Mouse (Mus musculus): ENCODE data around the gene Rph3a. TPM values are rescaled to one million over a fixed set of nuclear protein-coding genes. Genes with fewer than 3 reads are reported as not detected.
"Not testable (repeated sequence)": the region's sequence is repeated elsewhere in the genome, so short reads cannot be mapped to it uniquely, and the experiment has no call there.

The Rph3a gene
- total RNA-seq, 1 experiment from 2014 or later: not detected

- no peak for ATAC-seq (replicated peaks; ENCODE audit: insufficient number of reproducible peaks, low FRiP score, low TSS enrichment, poor library complexity, severe bottlenecking)
Observed at GRCm38 (mm10) chr5:120981211-120981610, 28.7 kb downstream of the Rph3a start.

GRCm38 (mm10) chr5:120980116-120980515 is 29.8 kb downstream of the Rph3a start:
- no peak for ATAC-seq (replicated peaks; ENCODE audit: insufficient number of reproducible peaks, low FRiP score, low TSS enrichment, poor library complexity, severe bottlenecking)

- ATAC-seq (replicated peaks; ENCODE audit: insufficient number of reproducible peaks, low FRiP score, low TSS enrichment, poor library complexity, severe bottlenecking): no peak
Observed at GRCm38 (mm10) chr5:120976138-120976537, 33.8 kb downstream of the Rph3a start.

GRCm38 (mm10) chr5:120974522-120974921 is 35.4 kb downstream of the Rph3a start:
- ATAC-seq (replicated peaks; ENCODE audit: insufficient number of reproducible peaks, low FRiP score, low TSS enrichment, poor library complexity, severe bottlenecking): no peak

GRCm38 (mm10) chr5:120972278-120972677 is 37.6 kb downstream of the Rph3a start:
- no peak for ATAC-seq (replicated peaks; ENCODE audit: insufficient number of reproducible peaks, low FRiP score, low TSS enrichment, poor library complexity, severe bottlenecking)

GRCm38 (mm10) chr5:120971326-120971725 is 38.6 kb downstream of the Rph3a start:
- no peak for ATAC-seq (replicated peaks; ENCODE audit: insufficient number of reproducible peaks, low FRiP score, low TSS enrichment, poor library complexity, severe bottlenecking)

DNA sequence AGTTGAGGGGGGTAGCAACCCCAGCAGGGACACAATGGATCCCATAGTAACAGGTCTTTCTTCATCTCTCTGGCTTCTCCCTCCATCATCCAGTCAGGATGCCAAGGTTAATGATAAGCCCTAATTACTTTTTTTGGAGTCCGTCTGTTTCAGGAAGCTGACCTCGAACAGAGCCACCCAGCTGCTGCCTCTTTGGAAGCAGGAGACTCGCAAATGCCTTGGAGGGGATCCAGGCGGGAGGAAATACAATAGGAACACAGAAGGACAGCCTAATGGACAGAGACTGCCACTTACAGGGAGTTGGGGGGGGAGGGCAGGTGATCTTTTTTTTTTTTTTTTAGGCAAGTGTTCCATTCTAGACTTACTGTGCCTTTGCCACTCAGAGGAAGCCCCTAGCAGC is 40.2 kb downstream of the Rph3a start:
- ATAC-seq (replicated peaks; ENCODE audit: insufficient number of reproducible peaks, low FRiP score, low TSS enrichment, poor library complexity, severe bottlenecking): no peak

GRCm38 (mm10) chr5:120968799-120969198 is 41.1 kb downstream of the Rph3a start:
- ATAC-seq (replicated peaks; ENCODE audit: insufficient number of reproducible peaks, low FRiP score, low TSS enrichment, poor library complexity, severe bottlenecking): no peak

DNA sequence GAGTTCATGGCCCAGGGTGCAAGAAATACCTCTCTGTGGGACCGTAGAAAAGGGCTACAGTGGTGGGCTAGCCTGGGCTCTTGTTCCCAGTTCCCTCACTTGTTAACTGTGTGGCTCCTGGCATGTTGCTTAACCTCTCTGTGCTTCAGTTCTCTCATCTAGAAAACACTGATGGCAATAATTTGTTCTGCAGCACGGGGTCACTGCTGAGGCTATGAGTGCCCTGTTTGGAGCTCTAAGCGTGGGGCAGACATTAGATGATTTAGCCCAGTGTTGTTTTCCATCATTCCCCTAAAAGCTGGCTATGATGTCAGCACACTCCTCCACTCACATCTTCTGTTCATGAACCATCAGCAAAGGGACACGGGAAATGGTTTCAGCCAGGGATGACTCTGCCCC is 41.8 kb downstream of the Rph3a start:
- ATAC-seq (replicated peaks; ENCODE audit: insufficient number of reproducible peaks, low FRiP score, low TSS enrichment, poor library complexity, severe bottlenecking): no peak

GRCm38 (mm10) chr5:120967355-120968133 is 42.3 kb downstream of the Rph3a start:
- ATAC-seq (replicated peaks; ENCODE audit: insufficient number of reproducible peaks, low FRiP score, low TSS enrichment, poor library complexity, severe bottlenecking): no peak

DNA sequence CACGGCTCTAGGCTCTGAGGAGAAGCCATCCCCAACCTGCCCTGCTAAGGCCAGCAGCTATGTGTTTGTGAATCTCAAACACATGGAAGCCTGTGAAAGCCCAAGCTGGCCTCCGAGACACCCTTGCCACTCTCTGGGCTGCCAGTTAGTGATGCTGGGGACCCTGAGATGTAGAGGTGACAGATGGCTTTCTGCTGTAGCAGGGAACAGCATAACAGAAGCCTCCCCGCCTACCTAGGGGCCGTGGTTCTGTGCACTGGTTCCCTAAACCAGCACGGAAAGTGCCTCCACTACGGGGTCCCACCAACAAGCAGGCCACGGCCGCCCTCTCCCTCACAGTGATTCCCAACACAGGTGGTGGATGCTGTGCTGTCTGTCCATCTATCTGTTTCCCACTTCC is 43.0 kb downstream of the Rph3a start:
- no peak for ATAC-seq (replicated peaks; ENCODE audit: insufficient number of reproducible peaks, low FRiP score, low TSS enrichment, poor library complexity, severe bottlenecking)

GRCm38 (mm10) chr5:120966156-120966555 is 43.7 kb downstream of the Rph3a start:
- no peak for ATAC-seq (replicated peaks; ENCODE audit: insufficient number of reproducible peaks, low FRiP score, low TSS enrichment, poor library complexity, severe bottlenecking)

DNA sequence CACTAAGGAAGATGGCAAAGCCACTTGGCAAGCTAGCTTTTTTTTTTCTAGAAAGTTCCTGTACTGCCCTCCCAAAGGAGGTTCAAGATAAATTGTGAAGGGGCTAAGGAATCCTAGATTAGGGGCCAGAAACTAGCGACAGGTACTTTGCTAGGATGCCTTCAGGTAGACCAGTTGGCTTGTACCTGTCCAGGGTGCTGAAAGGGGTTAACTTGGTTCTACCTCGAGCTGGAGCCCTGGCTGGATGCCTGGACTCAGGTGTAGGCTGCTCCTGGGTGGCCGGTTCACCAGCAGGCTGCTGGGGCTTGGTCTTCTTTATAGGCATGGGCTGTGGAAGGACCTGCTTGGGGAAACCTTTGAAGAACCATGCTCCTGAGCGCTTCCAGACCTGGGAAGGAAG is 48.9 kb downstream of the Rph3a start:
- no peak for ATAC-seq (replicated peaks; ENCODE audit: insufficient number of reproducible peaks, low FRiP score, low TSS enrichment, poor library complexity, severe bottlenecking)

- no peak for ATAC-seq (replicated peaks; ENCODE audit: insufficient number of reproducible peaks, low FRiP score, low TSS enrichment, poor library complexity, severe bottlenecking)
Observed at GRCm38 (mm10) chr5:120953974-120954373, 55.9 kb downstream of the Rph3a start.

DNA sequence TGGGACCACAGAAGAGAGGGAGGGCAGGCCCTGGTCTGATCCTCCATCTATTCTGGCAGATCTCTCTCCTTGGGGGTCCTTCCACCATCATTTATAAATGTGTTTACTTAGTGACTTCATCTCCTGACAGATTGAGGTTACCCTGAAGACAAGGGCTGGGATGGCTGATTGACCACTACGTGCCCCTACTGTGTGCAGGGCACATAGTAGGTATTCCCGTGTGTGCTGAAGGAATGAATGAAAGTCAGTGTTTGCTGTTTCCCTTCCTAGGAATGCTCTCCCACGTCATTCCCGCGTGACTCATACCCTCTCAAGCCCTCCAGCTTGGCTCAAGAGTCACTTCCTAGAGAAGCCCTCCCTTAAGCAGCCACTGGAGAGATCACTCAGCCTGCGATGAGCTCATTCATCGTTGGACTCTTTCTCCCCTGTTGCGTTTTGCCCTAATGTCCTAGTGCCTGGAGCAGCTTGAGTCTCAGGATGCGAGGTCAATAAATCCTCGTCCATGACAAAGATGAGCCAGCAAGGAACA is 57.6 kb downstream of the Rph3a start:
- no peak for ATAC-seq (replicated peaks; ENCODE audit: insufficient number of reproducible peaks, low FRiP score, low TSS enrichment, poor library complexity, severe bottlenecking)

- no peak for ATAC-seq (replicated peaks; ENCODE audit: insufficient number of reproducible peaks, low FRiP score, low TSS enrichment, poor library complexity, severe bottlenecking)
Observed at GRCm38 (mm10) chr5:120942076-120942475, 67.8 kb downstream of the Rph3a start.

DNA sequence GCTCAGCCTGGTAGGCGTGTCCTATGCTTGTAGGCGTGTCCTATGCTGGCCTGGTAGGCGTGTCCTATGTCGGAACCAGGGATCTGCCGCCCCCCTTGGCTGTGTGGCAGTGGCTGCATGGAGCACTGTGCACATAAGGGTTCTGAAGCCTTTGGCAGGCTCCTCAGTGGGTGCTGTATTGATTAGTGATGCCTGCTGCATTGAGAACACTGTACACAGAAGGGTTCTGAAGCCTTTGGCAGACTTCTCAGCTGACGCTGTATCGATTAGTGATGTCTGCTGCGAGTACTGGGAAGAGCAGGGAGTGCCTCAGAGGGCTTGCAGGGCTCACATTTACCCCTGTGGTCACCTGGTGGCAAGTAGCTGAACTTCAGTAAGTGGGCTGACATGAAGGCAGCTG is 71.3 kb downstream of the Rph3a start:
- no peak for ATAC-seq (replicated peaks; ENCODE audit: insufficient number of reproducible peaks, low FRiP score, low TSS enrichment, poor library complexity, severe bottlenecking)

DNA sequence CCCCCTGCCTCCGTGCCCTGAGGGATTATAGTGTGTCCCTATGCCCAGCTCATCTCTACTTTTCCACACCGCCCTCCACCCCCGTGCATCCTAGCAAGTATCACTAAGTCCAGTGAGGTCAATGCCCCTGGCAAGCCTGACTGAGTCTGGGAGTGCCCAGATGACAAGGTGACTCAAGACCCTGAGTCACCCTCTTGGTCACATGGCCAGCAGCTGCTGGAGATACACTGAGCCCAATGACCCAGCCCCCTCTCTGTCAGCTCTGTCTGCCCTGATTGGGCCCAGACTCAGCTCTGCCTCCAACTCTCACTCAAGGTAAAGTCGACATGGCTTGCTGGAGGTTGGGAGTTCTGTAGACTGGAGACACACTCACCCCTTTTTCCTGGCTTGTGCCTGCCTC is 72.1 kb downstream of the Rph3a start:
- no peak for ATAC-seq (replicated peaks; ENCODE audit: insufficient number of reproducible peaks, low FRiP score, low TSS enrichment, poor library complexity, severe bottlenecking)

- ATAC-seq (replicated peaks; ENCODE audit: insufficient number of reproducible peaks, low FRiP score, low TSS enrichment, poor library complexity, severe bottlenecking): no peak
Observed at GRCm38 (mm10) chr5:120933966-120934365, 75.9 kb downstream of the Rph3a start.

DNA sequence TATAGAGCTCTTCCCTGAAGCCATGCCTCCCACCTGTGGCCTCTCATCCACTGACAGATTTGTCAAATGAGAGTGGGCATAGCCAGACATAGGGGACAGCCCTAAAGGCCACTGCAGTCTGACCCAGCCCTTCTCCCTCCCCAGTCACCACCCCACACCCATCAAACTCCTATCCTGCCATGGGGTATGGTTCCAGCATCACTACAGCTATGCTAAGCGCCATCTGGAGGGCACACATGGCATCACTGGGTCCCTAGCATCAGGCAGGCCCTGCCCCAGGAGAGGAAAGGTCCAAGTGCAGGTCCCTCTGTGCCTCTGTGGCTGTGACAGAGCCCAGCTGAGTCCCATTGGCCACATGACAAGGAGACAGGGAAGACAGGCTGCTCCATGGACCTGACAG is 82.9 kb downstream of the Rph3a start:
- ATAC-seq (replicated peaks; ENCODE audit: insufficient number of reproducible peaks, low FRiP score, low TSS enrichment, poor library complexity, severe bottlenecking): no peak

DNA sequence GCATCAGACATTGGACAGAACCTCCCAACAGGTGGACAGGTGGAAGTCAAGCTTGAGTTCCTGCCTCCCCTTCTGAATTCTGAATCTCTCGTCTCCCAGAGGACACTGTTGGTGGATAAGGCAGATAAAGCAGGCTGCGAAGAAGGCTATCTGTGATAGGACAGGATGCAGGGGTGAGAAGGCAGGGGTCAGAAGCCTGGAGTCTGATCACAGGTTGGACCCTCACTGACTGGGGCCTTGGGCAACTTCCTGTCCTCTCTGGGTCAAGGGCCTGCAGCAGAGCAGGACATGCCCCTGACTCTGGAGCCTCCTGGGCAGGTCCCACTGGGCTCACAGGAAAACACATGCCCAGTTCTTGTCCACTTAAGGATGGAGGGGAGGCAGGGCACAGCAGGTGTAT is 83.6 kb downstream of the Rph3a start:
- not testable (repeated sequence) for ATAC-seq (replicated peaks; ENCODE audit: insufficient number of reproducible peaks, low FRiP score, low TSS enrichment, poor library complexity, severe bottlenecking)

Measured in monocyte, adult 5-6 weeks (primary cell).